Mouse (Mus musculus) embryonic fibroblast, embryonic 13.5 days (primary cell): ENCODE results near the gene Gmds.

Experiments
- CTCF ChIP-seq: IDR thresholded peaks from 2 replicates; pipeline ENCODE4 v1.5.1; 2011; ENCODE audit warnings: mild to moderate bottlenecking, control low read depth, low read length, moderate library complexity, borderline replicate concordance; ENCODE audit not compliant: insufficient read depth
- POLR2A ChIP-seq: IDR thresholded peaks from 2 replicates; pipeline ENCODE4 v1.6.1; 2011; ENCODE audit warnings: low read depth, mild to moderate bottlenecking, control low read depth, low read length, moderate library complexity

DNA sequence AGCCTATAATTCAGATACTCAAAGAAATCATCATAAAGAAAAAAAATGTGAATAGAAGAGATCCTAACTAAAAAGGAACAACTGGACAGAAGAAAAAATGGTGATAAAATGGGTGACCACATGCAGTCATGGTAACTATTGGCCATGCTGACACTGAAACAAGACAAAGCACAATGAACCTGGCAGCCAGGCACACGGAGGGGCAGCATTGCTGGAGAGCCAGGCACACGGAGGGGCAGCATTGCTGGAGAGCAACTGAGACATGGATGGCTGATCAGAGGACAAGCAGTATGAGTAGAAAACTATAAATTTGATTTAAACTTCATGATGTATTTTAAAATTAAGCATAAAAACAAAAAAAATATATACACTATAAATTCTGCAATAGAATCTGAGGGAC lies 173.0 kb downstream of the Gmds start:
- TF ChIP-seq POLR2A (no peak), CTCF (no peak)
